Mouse (Mus musculus): ENCODE measurements at regions not wholly inside any gene's neighbourhood (a gene's known extent, or its start where the extent isn't known, plus 50 kb on each side); places are given as distances from the start of the nearest gene placed in this dataset.

GRCm38 (mm10) chr16:5452971-5453370 is 197.2 kb upstream of the Eef2kmt start:
- no peak for DNase-seq (ENCODE audit: low spot score)
- Histone ChIP-seq H3K36me3 (ENCODE audit: control insufficient read depth, insufficient read depth, low read length) (no peaks in the 10 kb centered on the region), H3K9me3 (ENCODE audit: control insufficient read depth, low read length) (no peaks in the 10 kb centered on the region), H3K4me3 (ENCODE audit: low read depth, low read length) (no peak overlapping the region), H3K27ac (replicated peaks; ENCODE audit: low read depth, low read length) (no peak overlapping the region), H3K27me3 (ENCODE audit: control insufficient read depth, insufficient read depth, low read length) (no peaks in the 10 kb centered on the region), H3K9ac (ENCODE audit: low read length) (no peak overlapping the region), H3K4me1 (ENCODE audit: control insufficient read depth, insufficient read depth, low read length) (peaks cover 5% of the 10 kb centered on the region; the same call in 1 of the 2 replicates), H3K4me2 (ENCODE audit: low read depth, severe bottlenecking) (no peak overlapping the region)
- 85% methylated on average over 6 of the region's 6 CpGs for WGBS
- no peak for ATAC-seq (ENCODE audit: insufficient number of reproducible peaks, low FRiP score, low TSS enrichment, low read depth)

- DNase-seq (ENCODE audit: low spot score) (no peak), ATAC-seq (ENCODE audit: insufficient number of reproducible peaks, low FRiP score, low TSS enrichment, low read depth) (no peak)
- no peak overlapping the region for H3K4me3 ChIP-seq (ENCODE audit: low read depth, low read length)
- H3K27me3 ChIP-seq (ENCODE audit: control insufficient read depth, insufficient read depth, low read length), result no peaks in the 10 kb centered on the region
- H3K9ac ChIP-seq (ENCODE audit: low read length), result no peak overlapping the region
- no peaks in the 10 kb centered on the region for H3K9me3 ChIP-seq (ENCODE audit: control insufficient read depth, low read length)
- no peaks in the 10 kb centered on the region for H3K4me1 ChIP-seq (ENCODE audit: control insufficient read depth, insufficient read depth, low read length)
- H3K27ac ChIP-seq (replicated peaks; ENCODE audit: low read depth, low read length), result no peak overlapping the region
- no peak overlapping the region for H3K4me2 ChIP-seq (ENCODE audit: low read depth, severe bottlenecking)
- WGBS, result 76% methylated on average over 6 of the region's 6 CpGs
- H3K36me3 ChIP-seq (ENCODE audit: control insufficient read depth, insufficient read depth, low read length), result no peaks in the 10 kb centered on the region
Observed at GRCm38 (mm10) chr16:5445776-5446175, 190.0 kb upstream of the Eef2kmt start.

DNA sequence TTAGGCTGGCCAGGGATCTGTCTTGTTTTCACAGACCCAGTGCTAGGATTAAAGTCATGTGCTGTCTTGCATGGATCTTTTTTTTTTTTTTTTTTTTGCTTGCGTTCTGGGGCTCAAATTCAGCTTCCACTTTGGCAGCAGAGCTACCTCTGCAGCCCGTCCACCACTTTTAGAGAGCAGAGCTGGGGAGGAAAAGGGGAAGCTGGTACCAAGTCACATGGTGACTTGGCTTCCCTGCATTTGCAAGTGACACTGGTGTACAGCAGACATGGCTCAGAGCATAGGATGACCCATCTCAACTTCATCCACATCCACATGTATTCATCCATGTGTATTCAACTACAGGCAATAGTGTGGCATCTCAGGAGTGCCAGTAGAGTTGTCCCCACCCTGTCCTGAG is 189.0 kb upstream of the Eef2kmt start:
- H3K4me2 ChIP-seq (ENCODE audit: low read depth, severe bottlenecking), result no peak overlapping the region
- no peak for ATAC-seq (ENCODE audit: insufficient number of reproducible peaks, low FRiP score, low TSS enrichment, low read depth)
- H3K27ac ChIP-seq (replicated peaks; ENCODE audit: low read depth, low read length), result no peak overlapping the region
- H3K9ac ChIP-seq (ENCODE audit: low read length), result no peak overlapping the region
- 57% methylated on average over 2 of the region's 2 CpGs for WGBS
- no peaks in the 10 kb centered on the region for H3K9me3 ChIP-seq (ENCODE audit: control insufficient read depth, low read length)
- no peak overlapping the region for H3K4me3 ChIP-seq (ENCODE audit: low read depth, low read length)
- DNase-seq (ENCODE audit: low spot score), result no peak
- H3K36me3 ChIP-seq (ENCODE audit: control insufficient read depth, insufficient read depth, low read length), result no peaks in the 10 kb centered on the region
- no peaks in the 10 kb centered on the region for H3K27me3 ChIP-seq (ENCODE audit: control insufficient read depth, insufficient read depth, low read length)
- no peaks in the 10 kb centered on the region for H3K4me1 ChIP-seq (ENCODE audit: control insufficient read depth, insufficient read depth, low read length)

- no peak overlapping the region for H3K27ac ChIP-seq (replicated peaks; ENCODE audit: low read depth, low read length)
- 78% methylated on average over 2 of the region's 2 CpGs for whole genome bisulfite sequencing
- H3K9me3 ChIP-seq (ENCODE audit: control insufficient read depth, low read length), result no peaks in the 10 kb centered on the region
- H3K4me1 ChIP-seq (ENCODE audit: control insufficient read depth, insufficient read depth, low read length), result no peaks in the 10 kb centered on the region
- H3K36me3 ChIP-seq (ENCODE audit: control insufficient read depth, insufficient read depth, low read length), result no peaks in the 10 kb centered on the region
- H3K4me2 ChIP-seq (ENCODE audit: low read depth, severe bottlenecking), result no peak overlapping the region
- no peak overlapping the region for H3K4me3 ChIP-seq (ENCODE audit: low read depth, low read length)
- no peak for ATAC-seq (ENCODE audit: insufficient number of reproducible peaks, low FRiP score, low TSS enrichment, low read depth)
- H3K9ac ChIP-seq (ENCODE audit: low read length), result no peak overlapping the region
- no peaks in the 10 kb centered on the region for H3K27me3 ChIP-seq (ENCODE audit: control insufficient read depth, insufficient read depth, low read length)
- no peak for DNase-seq (ENCODE audit: low spot score)
Observed at GRCm38 (mm10) chr16:5439717-5440116, 183.9 kb upstream of the Eef2kmt start.

DNA sequence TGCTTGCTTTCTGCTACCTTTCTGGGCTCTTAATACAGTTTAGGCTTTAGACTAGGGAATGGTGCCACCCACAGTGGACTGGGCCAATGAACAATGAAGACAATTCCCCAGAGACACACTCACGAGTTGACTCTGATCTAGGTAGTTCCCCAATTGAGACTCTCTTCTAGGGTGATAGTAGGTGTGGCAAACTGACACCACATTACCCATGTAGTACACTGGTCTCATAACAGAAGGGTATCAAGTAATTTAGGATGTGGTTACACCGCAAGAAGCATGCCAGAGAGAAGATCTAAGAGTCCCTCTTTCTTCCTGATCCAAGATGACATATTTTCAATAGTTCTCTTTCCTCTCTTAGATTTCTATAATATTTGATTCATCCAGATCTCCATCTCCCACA is 182.6 kb upstream of the Eef2kmt start:
- H3K9me3 ChIP-seq (ENCODE audit: control insufficient read depth, low read length), result no peaks in the 10 kb centered on the region
- ATAC-seq (ENCODE audit: insufficient number of reproducible peaks, low FRiP score, low TSS enrichment, low read depth) (no peak), DNase-seq (ENCODE audit: low spot score) (no peak)
- WGBS, result 86% methylated on average over 2 of the region's 2 CpGs
- H3K4me2 ChIP-seq (ENCODE audit: low read depth, severe bottlenecking), result no peak overlapping the region
- H3K4me1 ChIP-seq (ENCODE audit: control insufficient read depth, insufficient read depth, low read length), result no peaks in the 10 kb centered on the region
- H3K36me3 ChIP-seq (ENCODE audit: control insufficient read depth, insufficient read depth, low read length), result no peaks in the 10 kb centered on the region
- no peak overlapping the region for H3K9ac ChIP-seq (ENCODE audit: low read length)
- H3K27ac ChIP-seq (replicated peaks; ENCODE audit: low read depth, low read length), result no peak overlapping the region
- H3K27me3 ChIP-seq (ENCODE audit: control insufficient read depth, insufficient read depth, low read length), result no peaks in the 10 kb centered on the region
- H3K4me3 ChIP-seq (ENCODE audit: low read depth, low read length), result no peak overlapping the region

DNA sequence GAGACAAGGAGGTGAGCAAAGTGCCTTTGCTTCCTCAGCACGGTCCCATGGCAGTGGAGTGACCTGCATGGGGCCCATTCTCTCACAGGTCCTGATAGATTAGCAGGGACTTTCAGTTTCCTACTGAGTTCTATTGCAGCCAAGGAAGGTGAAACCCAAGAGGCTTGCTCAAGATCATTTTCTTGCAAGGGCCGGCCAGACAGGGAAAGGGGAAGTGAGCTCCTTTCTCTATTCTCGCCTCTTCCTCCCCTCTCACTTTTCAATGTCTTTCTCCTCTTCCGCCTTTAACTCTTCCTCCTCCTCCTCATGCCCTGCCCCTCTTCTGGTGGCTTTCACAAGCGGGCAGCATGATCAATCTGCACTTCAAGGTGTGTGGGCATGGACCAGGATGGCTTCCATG is 175.9 kb upstream of the Eef2kmt start:
- H3K27ac ChIP-seq (replicated peaks; ENCODE audit: low read depth, low read length), result no peak overlapping the region
- no peaks in the 10 kb centered on the region for H3K4me1 ChIP-seq (ENCODE audit: control insufficient read depth, insufficient read depth, low read length)
- H3K4me3 ChIP-seq (ENCODE audit: low read depth, low read length), result no peak overlapping the region
- DNase-seq (ENCODE audit: low spot score) (no peak), ATAC-seq (ENCODE audit: insufficient number of reproducible peaks, low FRiP score, low TSS enrichment, low read depth) (no peak)
- no peaks in the 10 kb centered on the region for H3K27me3 ChIP-seq (ENCODE audit: control insufficient read depth, insufficient read depth, low read length)
- H3K4me2 ChIP-seq (ENCODE audit: low read depth, severe bottlenecking), result no peak overlapping the region
- WGBS, result 85% methylated on average over 5 of the region's 5 CpGs
- no peak overlapping the region for H3K9ac ChIP-seq (ENCODE audit: low read length)
- H3K36me3 ChIP-seq (ENCODE audit: control insufficient read depth, insufficient read depth, low read length), result no peaks in the 10 kb centered on the region
- H3K9me3 ChIP-seq (ENCODE audit: control insufficient read depth, low read length), result no peaks in the 10 kb centered on the region

DNA sequence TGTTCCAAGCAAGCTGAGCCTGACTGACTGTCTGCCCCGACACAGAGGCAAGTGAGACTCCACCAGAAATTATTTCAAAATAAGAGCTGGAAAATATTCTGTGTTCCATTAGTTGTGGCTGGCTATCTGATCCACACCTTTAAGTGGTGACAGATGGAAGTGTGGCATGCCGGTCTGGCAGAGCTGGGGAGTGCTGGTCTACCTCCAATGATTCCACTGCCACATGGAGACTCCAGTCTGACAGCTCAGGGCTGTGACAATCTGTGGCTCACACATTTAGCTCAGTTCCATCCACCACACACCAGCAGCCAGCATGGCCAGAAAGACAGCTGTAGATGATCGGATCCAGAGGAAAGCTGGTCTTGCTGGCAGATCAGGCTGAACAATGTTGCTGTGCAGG is 175.3 kb upstream of the Eef2kmt start:
- no peaks in the 10 kb centered on the region for H3K9me3 ChIP-seq (ENCODE audit: control insufficient read depth, low read length)
- DNase-seq (ENCODE audit: low spot score) (no peak), ATAC-seq (ENCODE audit: insufficient number of reproducible peaks, low FRiP score, low TSS enrichment, low read depth) (no peak)
- no peak overlapping the region for H3K9ac ChIP-seq (ENCODE audit: low read length)
- no peak overlapping the region for H3K27ac ChIP-seq (replicated peaks; ENCODE audit: low read depth, low read length)
- H3K27me3 ChIP-seq (ENCODE audit: control insufficient read depth, insufficient read depth, low read length), result no peaks in the 10 kb centered on the region
- no peak overlapping the region for H3K4me2 ChIP-seq (ENCODE audit: low read depth, severe bottlenecking)
- H3K36me3 ChIP-seq (ENCODE audit: control insufficient read depth, insufficient read depth, low read length), result no peaks in the 10 kb centered on the region
- H3K4me3 ChIP-seq (ENCODE audit: low read depth, low read length), result no peak overlapping the region
- WGBS, result 56% methylated on average over 3 of the region's 3 CpGs
- H3K4me1 ChIP-seq (ENCODE audit: control insufficient read depth, insufficient read depth, low read length), result no peaks in the 10 kb centered on the region

DNA sequence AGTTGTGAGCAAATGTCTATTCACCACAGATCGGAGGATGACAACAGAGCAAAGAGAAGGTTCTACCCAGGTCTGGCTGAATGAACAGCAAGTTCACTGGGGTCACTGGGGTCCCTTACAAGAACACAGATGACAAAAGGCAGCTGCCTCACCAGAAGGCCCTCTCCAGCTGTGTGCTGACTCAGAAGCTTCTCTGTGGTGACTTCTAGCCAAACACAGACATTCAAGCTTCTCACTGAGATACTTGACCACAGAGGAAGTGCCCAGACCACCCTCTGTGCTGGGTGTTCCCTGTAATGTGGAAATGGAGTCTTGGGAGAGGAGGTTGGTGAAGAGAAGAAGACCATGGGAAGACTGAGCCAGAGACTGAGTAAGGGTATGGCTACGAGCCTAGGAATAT is 173.7 kb upstream of the Eef2kmt start:
- no peaks in the 10 kb centered on the region for H3K9me3 ChIP-seq (ENCODE audit: control insufficient read depth, low read length)
- no peak overlapping the region for H3K4me2 ChIP-seq (ENCODE audit: low read depth, severe bottlenecking)
- ATAC-seq (ENCODE audit: insufficient number of reproducible peaks, low FRiP score, low TSS enrichment, low read depth) (no peak), DNase-seq (ENCODE audit: low spot score) (no peak)
- no peak overlapping the region for H3K9ac ChIP-seq (ENCODE audit: low read length)
- no peaks in the 10 kb centered on the region for H3K36me3 ChIP-seq (ENCODE audit: control insufficient read depth, insufficient read depth, low read length)
- no peaks in the 10 kb centered on the region for H3K27me3 ChIP-seq (ENCODE audit: control insufficient read depth, insufficient read depth, low read length)
- H3K27ac ChIP-seq (replicated peaks; ENCODE audit: low read depth, low read length), result no peak overlapping the region
- WGBS, result 76% methylated on average over 2 of the region's 2 CpGs
- no peaks in the 10 kb centered on the region for H3K4me1 ChIP-seq (ENCODE audit: control insufficient read depth, insufficient read depth, low read length)
- H3K4me3 ChIP-seq (ENCODE audit: low read depth, low read length), result no peak overlapping the region

DNA sequence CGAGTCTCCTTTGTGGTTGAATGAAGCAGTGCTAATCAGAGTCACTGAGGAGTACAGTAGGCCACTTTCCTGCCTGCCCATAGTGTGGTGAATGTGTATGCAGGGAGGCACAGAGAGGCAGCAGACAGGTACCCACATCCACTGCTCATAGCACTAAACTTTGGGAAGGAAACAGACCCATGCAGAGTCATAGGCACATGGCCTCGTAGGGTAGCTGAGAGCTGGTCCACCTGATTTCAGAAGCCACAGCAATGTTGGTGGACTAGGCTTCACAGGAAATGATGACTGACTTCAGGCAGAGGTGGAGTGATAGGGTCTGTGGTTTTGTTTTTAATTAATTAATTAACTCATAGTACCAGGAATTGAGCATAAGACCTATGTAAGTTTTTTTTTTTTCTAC is 170.1 kb upstream of the Eef2kmt start:
- Histone ChIP-seq H3K9ac (ENCODE audit: low read length) (no peak overlapping the region), H3K4me3 (ENCODE audit: low read depth, low read length) (no peak overlapping the region), H3K27me3 (ENCODE audit: control insufficient read depth, insufficient read depth, low read length) (no peaks in the 10 kb centered on the region), H3K27ac (replicated peaks; ENCODE audit: low read depth, low read length) (no peak overlapping the region), H3K4me2 (ENCODE audit: low read depth, severe bottlenecking) (no peak overlapping the region), H3K36me3 (ENCODE audit: control insufficient read depth, insufficient read depth, low read length) (no peaks in the 10 kb centered on the region), H3K9me3 (ENCODE audit: control insufficient read depth, low read length) (no peaks in the 10 kb centered on the region), H3K4me1 (ENCODE audit: control insufficient read depth, insufficient read depth, low read length) (no peaks in the 10 kb centered on the region)
- no peak for ATAC-seq (ENCODE audit: insufficient number of reproducible peaks, low FRiP score, low TSS enrichment, low read depth)
- WGBS, result 79% methylated on average over 2 of the region's 2 CpGs
- no peak for DNase-seq (ENCODE audit: low spot score)
